Mouse (Mus musculus) heart, adult 2 months (tissue): ENCODE measurements around the gene Ctbs.

Experiments
- CTCF ChIP-seq: fragments of 200-600 bp; IDR thresholded peaks from 2 replicates; pipeline ENCODE4 v1.8.1; 2022; ENCODE audit warnings: antibody characterized with exemption, mild to moderate bottlenecking, moderate library complexity
- EP300 ChIP-seq: fragments of 200-500 bp; IDR thresholded peaks from 2 replicates; pipeline ENCODE4 v1.6.1; 2011; ENCODE audit warnings: low read depth, low read length, control low read depth; ENCODE audit not compliant: insufficient read depth
- POLR2A ChIP-seq: fragments of 200-500 bp; IDR thresholded peaks from 2 replicates; pipeline ENCODE4 v1.6.1; 2011; ENCODE audit warnings: mild to moderate bottlenecking, low read depth, low read length, control low read depth; ENCODE audit not compliant: insufficient read depth

DNA sequence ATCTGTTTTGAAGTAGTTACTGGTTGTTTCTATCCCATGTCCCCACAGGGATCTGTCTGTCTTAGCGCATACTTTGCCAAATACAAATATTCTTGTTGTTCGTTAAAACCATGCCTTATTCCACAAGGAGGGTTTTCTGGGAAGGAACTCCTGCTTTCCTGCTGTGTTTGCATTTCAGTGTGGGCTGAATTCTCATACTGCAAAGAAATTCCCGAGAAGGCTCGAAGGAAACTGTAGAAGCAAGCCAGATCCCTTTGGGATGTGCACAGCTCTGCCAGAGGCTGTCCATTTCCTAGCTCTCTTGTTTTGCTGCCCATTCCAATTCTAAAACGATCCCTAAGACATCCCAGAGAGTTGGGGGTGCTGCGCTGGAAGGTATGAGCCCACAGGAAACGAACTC, 9.2 kb upstream of the Ctbs start:
- TF ChIP-seq POLR2A, result no peak
- no peak for TF ChIP-seq CTCF
- no peak for TF ChIP-seq EP300
